Mouse (Mus musculus) Patski (cell line): ENCODE results near the gene Samd8. TPM values are rescaled to one million over a fixed set of nuclear protein-coding genes. Genes with fewer than 3 reads are reported as not detected.

Experiments
- ATAC-seq: fragments of 100-300 bp; one replicate; pipeline ENCODE4 v1.8.0; 2021
- CTCF ChIA-PET: fragments of 350-600 bp; sonication (Branson Sonifier 250); formaldehyde crosslinking; loops from one replicate; lab custom pipeline; 2022; ENCODE audit warnings: inconsistent platforms; lab: Charles Lee
- POLR2A ChIA-PET: fragments of 350-600 bp; sonication (Branson Sonifier 250); formaldehyde crosslinking; loops from one replicate; lab custom pipeline; 2022; ENCODE audit warnings: antibody characterized with exemption, inconsistent platforms; lab: Charles Lee
- DNase-seq: peaks from one replicate; pipeline ENCODE4 v3.0.0-alpha.2; 2011; ENCODE audit warnings: low read depth, low spot score
- H3K27me3 ChIP-seq: fragments of 371-371 bp; one replicate; pipeline ENCODE4 v1.5.1; 2021
- CTCF ChIP-seq: fragments of 100-300 bp; IDR thresholded peaks from one replicate; pipeline ENCODE4 v1.5.1; 2021
- in situ Hi-C: fragments of 300-500 bp; cut with MboI; formaldehyde crosslinking; loops from 3 replicates; pipeline ENCODE4 v1.11.1; 2018; ENCODE audit warnings: low pct_unique_long_range_greater_than_20kb, mixed read lengths
- polyA plus RNA-seq: library from polyadenylated mRNA; unstranded; gene quantifications from one replicate; pipeline ENCODE4 v1.2.3, GENCODE M21; 2021

Samd8 gene
- polyA plus RNA-seq, 1 experiment from 2014 or later = 26.1 TPM

DNA sequence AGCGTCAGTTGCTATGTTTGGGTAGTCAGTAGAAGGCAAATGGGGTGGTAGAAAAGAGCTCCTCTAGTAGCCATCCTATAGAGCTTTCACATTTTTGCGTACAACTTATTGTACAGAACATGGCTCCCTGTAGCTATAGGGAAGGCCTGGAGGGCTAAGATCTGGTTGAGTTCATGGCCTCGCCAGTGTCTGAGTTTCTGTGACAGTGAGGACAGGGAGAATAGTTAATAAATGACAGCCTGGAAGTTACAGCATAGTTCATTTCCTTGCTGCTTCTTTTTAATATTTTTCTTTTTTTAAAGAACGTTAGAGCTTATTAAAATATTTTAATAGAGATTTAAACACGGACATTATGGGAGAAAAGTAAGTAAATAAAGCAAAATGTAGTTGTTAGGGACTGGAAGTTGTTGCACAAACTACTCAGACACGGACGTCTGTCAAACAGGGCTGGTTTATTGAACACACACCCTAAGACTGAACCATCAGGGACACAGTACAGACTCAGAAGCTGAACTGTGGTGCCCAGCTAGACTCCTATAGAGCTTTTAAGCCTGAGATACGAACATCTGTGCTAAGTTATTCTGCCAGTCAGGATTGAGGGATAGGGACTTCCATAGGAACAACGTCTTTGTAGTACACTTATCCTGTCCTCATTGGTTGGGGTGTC lies 40.4 kb downstream of the Samd8 start:
- no peak for ATAC-seq
- POLR2A ChIA-PET = no interaction called here
- CTCF ChIA-PET = interaction anchor here (1.0 to 1.4 kb wide), 3 partner anchors 14 to 58 kb away, joined by 3 to 4 read pairs (median 4); partner anchors contain the start of gene Comtd1
- DNase-seq = no peak
- in situ Hi-C loops = no loop called here
- no peak for TF ChIP-seq CTCF
- no peaks in the 10 kb centered on the region for H3K27me3 ChIP-seq

DNA sequence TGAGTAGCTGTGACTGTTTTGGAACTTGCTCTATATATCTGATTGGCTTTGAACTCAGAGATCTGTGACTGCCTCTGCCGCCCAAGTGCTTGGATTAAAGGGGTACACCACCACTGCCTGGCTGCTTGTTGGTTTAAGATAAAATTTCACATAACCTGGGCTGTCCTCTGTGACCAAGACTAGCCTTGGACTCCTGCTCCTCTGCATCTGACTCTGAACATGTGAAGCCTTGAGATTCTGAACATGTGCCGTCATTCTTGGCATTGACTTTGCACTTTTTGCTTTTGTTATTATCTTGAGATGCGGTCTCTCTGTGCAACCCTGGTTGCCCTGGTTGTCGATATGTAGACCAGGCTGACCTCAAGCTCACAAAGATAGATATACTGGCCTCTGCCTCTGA lies 41.4 kb downstream of the Samd8 start:
- H3K27me3 ChIP-seq = no peaks in the 10 kb centered on the region
- ChIA-PET POLR2A (no interaction called here), CTCF (interaction anchor here (1.0 to 1.2 kb wide), 2 partner anchors 21 to 50 kb away, joined by 3 to 4 read pairs; no protein-coding TSS in a partner anchor)
- ATAC-seq (no peak), DNase-seq (no peak)
- in situ Hi-C loops = no loop called here
- no peak for TF ChIP-seq CTCF

DNA sequence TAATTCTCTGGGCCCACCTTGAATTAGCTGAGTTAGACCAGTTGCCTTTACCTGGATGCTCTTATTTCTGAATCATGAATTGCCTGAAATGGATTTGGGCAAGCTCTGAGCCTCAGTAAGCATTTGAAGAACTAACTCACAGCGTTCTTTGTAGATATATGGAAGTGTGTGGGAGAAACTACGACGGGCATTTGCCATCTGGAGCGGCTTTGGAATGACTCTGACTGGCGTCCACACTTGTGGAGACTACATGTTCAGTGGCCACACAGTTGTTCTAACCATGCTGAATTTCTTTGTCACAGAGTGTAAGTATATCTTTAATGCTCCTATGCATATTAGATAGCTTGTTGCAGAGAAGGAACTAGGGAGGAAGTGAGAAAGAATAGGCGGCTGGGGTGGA lies 41.9 kb downstream of the Samd8 start:
- in situ Hi-C loops = no loop called here
- TF ChIP-seq CTCF = no peak
- DNase-seq = no peak
- CTCF ChIA-PET = interaction anchor here (1.2 to 1.6 kb wide), 2 partner anchors 13 to 50 kb away, joined by 3 to 5 read pairs; no protein-coding TSS in a partner anchor
- POLR2A ChIA-PET = no interaction called here
- no peaks in the 10 kb centered on the region for H3K27me3 ChIP-seq
- ATAC-seq = no peak

DNA sequence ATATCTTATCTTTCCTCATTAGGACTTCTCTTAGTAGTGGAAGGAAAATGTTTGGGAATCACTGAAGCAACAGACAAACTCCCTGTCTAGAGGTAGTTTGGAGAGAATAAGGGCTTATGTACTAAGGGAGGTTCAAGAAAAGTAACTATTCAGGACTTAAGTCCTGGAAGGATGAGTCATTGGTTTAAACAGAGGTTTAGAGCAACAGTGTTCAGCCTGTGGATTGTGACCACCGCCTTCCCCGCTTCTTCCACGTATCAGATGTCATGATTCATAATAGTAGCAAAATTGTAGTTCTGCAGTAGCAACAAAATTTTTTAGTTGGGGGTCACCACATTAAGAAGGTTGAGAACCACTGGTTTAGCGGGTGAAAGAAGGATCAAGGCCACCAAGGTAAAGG lies 50.3 kb downstream of the Samd8 start:
- no peak for TF ChIP-seq CTCF
- in situ Hi-C loops = no loop called here
- CTCF ChIA-PET = no interaction called here
- H3K27me3 ChIP-seq = no peaks in the 10 kb centered on the region
- DNase-seq = no peak
- ATAC-seq = no peak
- POLR2A ChIA-PET = no interaction called here

DNA sequence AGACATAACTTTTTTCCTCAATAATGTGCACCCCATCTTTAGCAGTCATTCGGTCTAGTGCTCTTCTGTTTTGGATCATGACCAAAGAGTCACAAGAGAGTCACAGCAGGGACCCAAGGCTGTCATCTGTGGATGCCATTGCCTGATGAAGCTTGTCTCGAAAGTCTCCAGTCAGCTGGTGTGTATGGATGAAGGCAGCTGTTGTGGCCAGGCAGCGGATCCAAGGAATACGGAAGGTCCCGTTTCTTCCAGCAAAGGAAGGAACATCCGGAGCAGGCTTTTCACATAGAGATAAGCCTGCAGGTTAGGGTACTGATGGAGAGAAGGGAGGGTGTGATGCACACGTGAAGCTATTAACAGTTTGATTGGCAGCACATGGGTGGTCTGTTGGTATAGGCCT lies 51.3 kb downstream of the Samd8 start:
- in situ Hi-C loops = no loop called here
- POLR2A ChIA-PET = no interaction called here
- TF ChIP-seq CTCF = no peak
- no peak for DNase-seq
- CTCF ChIA-PET = no interaction called here
- no peak for ATAC-seq
- no peaks in the 10 kb centered on the region for H3K27me3 ChIP-seq

DNA sequence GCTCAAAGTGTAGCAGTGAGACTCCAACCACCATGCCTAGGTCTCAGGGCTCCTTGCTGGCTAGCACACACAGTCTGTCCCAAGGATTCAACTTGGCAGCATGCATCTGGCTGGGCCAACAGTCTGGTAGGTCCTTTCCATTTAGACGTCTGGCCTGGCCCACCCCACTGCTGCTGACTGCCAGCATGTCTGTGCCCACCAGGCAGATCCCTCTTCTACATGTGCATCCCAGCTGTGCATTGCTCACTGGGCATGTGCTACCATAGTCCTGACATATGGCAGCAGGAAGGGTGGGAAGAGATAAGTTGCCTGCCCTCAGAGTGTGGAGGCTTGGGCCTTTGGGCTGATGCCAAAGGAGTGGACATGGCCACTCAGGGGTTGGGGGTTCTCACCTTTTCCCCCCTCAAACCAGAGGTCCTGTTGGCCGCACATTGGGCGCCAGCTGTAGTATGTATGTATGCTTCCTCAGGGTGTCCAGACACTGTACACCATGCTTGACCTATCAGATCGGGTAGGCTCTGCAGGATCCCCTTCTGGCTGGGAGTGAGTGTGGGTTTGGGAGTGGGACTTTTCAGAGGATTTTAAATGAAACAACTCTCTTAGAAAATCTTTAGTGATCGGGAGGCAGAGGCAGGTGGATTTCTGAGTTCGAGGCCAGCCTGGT lies 52.3 kb downstream of the Samd8 start:
- no peak for TF ChIP-seq CTCF
- H3K27me3 ChIP-seq = no peaks in the 10 kb centered on the region
- POLR2A ChIA-PET = no interaction called here
- ATAC-seq (no peak), DNase-seq (no peak)
- in situ Hi-C loops = no loop called here
- CTCF ChIA-PET = no interaction called here

DNA sequence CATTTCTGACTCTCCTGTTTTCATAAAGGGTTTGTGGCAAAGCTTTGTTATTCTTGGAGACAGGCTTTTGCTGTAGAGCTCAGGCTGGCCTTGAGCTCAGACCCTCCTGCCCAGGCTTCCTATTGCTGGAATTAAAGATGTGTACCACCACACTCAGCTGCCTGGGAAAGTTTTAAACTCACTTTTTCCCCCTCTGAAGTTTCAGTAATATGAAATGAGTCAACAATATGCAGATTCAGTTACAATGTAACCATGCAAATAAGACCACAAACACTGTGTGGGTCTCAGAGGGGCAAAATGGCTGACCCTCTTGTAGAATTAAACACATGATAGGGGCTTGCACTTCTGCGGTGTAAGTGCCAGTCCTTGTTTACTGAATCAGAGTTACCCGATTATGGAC lies 55.9 kb downstream of the Samd8 start:
- no peaks in the 10 kb centered on the region for H3K27me3 ChIP-seq
- ChIA-PET POLR2A (interaction anchor here (1.2 kb wide), 1 partner anchor 42 kb away, joined by 3 read pairs; the partner anchor contains the start of gene Comtd1), CTCF (interaction anchor here (1.1 to 1.8 kb wide), 2 partner anchors 13 to 48 kb away, joined by 4 to 5 read pairs; no protein-coding TSS in a partner anchor)
- no peak for TF ChIP-seq CTCF
- DNase-seq = no peak
- no peak for ATAC-seq
- in situ Hi-C loops = no loop called here

DNA sequence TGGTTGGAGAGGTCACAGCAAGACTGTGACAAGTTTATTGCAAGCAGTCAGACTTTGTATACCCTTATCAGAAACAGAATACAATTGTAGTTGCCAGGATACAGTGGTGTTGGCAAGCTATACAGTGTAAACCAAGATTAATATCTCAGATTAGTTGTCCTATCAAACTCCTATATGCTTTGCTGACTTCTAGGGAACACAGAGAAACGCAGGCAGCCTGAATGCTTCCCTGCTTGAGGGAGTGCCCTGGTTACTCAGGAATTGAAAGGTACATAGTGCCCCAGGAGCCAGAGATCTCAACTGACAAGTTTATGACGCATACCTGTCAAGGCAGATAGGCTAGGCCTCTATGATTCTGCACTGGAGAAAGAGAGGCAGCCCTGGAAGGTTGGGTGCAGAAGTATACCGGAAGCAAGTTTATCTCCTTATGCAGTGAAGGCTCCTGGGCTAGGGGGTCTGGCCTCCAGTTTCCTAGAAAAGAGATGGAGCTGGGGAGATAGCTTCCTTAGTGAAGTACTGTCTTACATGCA lies 56.4 kb downstream of the Samd8 start:
- ChIA-PET POLR2A (no interaction called here), CTCF (interaction anchor here (1.1 kb wide), 1 partner anchor 47 kb away, joined by 4 read pairs; no protein-coding TSS in a partner anchor)
- in situ Hi-C loops = no loop called here
- DNase-seq = no peak
- H3K27me3 ChIP-seq = no peaks in the 10 kb centered on the region
- ATAC-seq = no peak
- no peak for TF ChIP-seq CTCF

DNA sequence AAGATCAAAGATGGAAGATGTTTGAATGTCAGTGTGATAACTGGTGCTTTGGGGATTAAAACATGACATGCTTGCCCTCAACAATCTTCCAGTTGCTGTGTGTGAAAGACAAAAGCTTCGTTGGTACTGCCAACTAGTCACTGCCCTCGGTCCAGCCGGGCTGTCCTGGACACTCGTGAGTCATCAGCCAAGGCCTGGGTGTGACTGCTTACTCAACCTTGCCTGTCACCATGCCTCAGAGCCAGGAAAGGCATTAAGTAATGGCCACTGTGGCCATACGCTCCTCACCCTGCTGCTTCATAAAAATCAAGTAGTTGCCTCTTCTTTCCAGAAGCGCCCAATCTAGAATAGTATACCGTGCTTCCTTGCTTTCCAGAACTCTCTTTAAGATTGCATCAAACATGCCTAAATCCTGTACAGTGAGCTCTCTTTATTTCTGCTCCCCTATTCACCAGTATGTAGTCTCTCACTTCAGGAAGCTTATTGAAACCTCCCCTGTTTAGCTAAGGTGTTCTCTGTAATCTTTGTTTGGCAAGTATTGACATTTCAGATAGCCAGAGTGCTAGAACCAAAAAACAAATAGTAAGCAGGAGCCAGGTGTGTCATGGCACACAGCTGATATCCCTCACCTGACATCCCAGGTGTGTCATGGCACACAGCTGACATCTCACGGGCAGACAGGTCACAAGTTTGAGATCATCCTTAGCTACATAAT lies 58.0 kb downstream of the Samd8 start:
- ATAC-seq = no peak
- H3K27me3 ChIP-seq = no peaks in the 10 kb centered on the region
- no peak for TF ChIP-seq CTCF
- in situ Hi-C loops = no loop called here
- CTCF ChIA-PET = interaction anchor here (1.0 to 1.2 kb wide), 2 partner anchors 9 to 40 kb away, joined by 3 to 4 read pairs; partner anchors contain the start of gene Comtd1
- DNase-seq = no peak
- POLR2A ChIA-PET = no interaction called here

DNA sequence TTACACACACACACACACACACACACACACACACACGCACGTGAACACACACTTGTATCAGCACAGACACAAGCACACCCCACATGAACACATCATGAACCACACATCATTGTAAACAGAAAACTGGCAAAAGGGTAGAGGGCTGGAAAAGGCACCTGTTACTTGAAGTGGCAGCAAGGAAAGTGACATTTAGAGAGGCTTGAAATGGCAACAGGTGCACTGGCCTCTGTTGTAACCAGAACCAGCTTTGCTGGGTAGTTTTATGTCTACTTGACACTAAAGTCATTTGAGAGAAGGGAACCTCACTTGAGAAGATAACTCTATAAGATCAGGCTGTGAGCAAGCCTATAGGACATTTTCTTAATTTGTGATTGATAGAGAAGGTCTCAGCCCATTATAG lies 59.1 kb downstream of the Samd8 start:
- no peak for ATAC-seq
- H3K27me3 ChIP-seq = no peaks in the 10 kb centered on the region
- ChIA-PET CTCF (no interaction called here), POLR2A (no interaction called here)
- in situ Hi-C loops = no loop called here
- no peak for DNase-seq
- TF ChIP-seq CTCF = no peak
